Mouse (Mus musculus): ENCODE measurements around the gene Cage1.

Gene Cage1

DNA sequence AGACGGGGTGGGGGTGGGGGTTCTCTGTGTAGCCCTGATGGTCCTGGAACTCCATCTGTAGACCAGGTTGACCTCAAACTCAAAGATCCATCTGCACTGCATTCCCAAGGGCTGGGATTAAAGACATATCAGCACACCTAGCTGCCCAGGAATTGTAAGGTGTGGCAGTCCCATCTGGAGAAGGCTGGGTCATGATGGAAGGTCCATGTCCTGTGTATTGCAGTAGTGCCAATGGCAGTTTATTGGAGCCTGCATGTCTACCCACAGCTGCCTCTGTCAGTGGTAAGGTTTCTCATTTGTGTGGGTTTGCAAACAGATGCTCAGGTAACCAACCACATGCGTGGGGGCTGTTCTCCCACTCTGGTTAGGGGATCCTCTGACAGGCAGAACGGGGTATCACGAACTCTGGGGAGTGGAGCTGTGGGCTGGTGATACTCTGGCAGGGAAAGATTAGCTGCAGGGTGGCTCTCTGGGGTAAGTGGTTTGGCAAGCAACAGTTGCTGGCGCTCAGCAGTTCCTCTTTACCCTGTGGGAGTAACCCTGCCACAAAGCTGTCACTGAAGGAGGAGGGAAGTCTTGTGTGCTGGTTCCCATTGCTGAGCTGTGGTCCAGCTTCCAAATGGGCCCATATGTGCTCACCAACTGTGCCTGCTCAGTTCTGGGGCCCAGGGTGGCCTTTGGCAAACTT is 27.0 kb downstream of the Cage1 start:
- no peak for DNase-seq

DNA sequence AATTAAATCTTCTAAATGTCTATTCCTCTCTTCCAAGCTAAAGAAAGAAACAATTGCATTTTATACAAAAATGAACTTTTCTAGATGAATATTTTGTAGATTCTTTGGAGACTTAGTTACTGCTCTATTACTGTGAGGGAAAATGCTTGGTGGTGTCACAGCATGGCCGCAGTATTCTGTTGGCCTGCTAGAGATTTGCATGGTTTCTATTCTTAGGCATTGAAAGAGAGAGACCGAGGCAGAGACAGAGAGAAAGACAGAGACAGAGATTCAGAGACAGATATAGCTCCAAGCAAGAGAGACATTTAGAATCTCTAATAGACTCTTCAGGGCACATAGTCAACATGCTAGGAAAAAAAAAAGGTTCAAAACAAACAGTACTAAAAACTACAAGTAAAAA is 28.9 kb downstream of the Cage1 start:
- DNase-seq = no peak

DNA sequence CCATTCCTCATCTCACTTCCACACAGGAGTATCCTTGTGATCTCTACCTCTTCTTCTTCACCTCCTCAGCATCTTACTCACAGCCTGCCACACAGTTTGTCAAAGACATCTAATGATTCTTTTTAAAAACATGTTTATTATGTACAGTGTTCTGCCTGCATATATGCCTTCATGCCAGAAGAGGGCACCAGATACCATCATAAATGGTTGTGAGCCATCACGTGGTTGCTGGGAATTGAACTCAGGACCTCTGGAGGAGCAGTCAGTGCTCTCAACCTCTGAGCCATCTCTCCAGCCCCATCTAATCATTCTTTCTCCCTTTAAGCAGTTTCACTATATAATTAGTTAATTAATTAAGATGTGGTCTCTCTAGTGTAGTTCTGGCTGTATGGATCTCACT is 34.4 kb downstream of the Cage1 start:
- no peak for DNase-seq

DNA sequence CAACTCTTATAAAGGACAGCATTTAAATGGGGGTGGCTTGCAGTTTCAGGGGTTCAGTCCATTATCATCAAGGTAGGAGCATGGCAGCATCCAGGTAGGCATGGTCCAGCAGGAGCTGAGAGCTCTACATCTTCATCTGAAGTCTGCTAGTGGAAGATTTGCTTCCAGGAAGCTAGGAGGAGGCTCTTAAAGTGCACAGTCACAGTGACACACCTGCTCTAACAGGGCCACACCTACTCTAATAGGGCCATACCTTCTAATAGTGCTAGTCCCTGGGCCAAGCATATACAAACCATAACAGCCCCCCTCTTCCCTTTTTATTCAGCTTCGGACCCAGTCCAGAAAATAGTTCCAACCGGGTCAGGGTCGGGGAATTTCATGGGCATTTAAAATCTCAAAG is 37.2 kb downstream of the Cage1 start:
- no peak for DNase-seq

DNA sequence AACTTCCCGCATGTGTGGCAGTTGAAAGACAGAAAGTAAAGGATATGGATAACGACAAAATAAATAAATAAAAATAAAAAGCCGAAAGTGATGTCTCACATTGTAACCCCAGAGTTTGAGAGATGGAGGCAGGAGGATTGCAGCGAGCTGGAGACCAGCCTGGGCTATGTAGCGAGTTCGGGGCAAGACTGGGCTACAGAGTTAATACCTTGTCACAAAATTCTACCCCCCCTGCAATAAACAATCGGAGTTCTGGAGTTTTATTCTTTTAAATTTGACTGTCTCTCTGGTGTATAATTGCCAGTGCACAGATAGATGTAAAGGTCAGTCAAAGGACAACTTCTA is 42.5 kb downstream of the Cage1 start:
- DNase-seq = no peak

DNA sequence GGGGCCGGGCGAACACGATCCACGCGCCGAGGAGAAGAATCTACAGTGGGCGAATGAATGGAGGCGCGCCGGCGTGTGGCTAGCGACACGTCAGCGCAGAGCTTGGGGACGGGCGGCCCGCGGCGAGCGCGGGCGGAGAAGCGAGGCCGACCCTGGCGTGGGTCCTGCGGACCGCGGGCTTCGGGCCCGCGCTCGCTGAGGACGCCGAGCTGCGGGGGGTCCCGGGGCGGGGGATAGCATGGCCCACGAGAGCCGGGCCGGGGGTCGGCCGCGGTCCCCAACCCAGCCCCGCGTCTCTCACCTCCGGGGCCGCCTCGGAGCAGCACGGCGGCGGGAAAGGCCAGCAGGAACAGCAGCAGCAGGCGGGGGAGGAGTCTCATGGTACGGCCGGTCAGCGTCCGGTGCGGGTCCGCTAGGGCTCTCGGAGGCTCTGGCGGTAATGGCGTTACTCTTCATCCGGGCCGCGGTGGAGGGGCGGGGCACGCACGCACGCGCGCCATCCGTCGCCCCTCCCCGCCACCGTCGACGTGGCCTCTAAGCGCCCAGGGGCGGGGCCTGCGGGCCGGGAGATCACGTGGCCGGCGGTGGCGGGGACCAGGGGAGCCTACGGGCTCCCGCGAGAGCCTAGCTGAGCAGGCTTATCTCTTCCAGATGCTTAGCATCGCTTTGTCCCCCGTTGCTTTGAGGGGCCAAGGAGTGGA is 43.0 kb downstream of the Cage1 start, which contains the start of gene Ssr1:
Ssr1 (minus strand) TSS at position 514 of the 701 bp plus-strand sequence.
- peak; percentile 98 for DNase-seq

DNA sequence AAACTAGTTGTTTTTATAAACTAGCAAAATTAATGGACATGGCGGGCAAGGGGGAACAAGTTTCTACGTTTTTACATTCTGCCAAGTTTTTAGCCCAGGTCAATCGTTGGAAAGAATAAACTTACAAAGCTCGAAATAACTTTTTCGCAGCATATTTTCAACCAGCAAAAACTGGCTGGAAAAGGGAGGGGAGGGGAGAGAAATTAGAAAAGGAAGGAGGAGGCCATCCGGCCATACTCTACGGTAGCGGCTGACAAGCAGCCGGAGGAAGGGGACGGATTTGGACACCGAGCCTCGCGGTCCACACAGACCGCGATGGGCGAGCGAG is 43.5 kb downstream of the Cage1 start:
- no peak for DNase-seq

DNA sequence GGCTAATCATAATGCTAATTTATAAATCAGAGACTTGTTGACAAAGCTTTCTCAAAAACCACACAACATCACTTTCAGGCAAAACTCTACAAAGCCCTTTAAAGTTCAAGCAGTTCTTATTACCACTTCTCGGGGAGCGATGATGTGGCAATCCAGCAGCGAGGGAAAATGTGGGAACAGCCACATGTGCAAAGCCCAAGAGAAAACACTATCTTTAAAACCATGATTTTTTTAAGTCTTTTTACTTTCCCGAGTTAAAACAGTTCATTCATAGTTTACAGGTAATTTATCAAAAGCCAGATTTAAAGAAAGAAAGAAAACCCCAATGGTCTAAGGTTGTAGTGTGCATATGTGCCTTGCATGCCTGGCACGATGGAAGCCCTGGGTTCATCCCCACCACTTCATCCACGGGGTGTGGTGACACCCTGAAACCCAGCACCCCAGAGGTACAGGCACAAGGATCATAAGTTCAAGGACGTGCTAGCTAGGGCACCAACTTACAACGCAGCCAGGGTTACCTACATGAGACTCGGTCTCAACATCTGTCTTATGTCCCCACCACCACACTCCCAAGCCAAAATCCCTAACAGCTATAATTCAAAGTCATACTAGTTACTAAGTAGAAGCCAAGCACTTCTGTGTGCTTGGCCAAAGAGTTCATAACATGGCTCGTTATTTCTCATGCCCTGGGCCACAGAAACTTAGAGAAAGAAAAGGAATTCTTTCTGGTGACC is 44.1 kb downstream of the Cage1 start:
- no peak for DNase-seq

DNA sequence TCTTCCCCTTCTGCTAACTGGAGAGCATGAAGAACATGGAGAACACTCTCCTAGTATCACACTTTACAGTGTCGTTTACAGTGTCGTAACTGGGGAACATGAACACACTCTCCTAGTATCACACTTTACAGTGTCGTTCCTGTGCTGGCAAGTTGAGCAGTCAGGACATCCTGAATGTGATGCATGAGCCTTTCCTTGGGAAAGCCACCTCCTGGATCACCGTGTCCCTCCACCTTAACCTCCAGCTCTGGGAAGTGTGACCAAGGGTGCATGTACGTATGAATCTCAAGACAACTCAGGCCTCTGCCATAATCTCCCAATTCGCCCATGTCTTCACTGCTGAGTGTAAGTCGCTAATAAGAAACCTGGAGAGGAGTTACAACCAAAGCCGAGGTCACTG is 47.2 kb downstream of the Cage1 start:
- no peak for DNase-seq

DNA sequence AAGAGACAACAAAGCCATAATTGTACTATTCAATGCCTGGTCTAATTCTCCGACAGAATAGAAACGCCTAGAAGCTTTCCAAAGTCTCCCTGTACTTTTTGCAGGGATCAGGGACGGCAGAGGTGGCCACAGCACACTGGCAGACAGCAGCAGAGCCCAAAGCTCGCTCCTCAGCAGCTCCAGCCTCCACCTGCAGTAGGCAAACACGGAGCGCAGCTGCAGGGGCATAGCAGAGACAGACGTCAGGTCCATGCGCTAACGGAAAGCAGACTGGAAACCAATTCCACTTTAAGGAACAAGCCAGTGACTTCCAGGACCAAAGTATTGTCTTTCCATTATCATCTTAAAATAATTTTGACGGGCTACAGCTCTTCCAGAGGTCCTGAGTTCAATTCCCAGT is 50.7 kb downstream of the Cage1 start:
- DNase-seq = no peak

DNA sequence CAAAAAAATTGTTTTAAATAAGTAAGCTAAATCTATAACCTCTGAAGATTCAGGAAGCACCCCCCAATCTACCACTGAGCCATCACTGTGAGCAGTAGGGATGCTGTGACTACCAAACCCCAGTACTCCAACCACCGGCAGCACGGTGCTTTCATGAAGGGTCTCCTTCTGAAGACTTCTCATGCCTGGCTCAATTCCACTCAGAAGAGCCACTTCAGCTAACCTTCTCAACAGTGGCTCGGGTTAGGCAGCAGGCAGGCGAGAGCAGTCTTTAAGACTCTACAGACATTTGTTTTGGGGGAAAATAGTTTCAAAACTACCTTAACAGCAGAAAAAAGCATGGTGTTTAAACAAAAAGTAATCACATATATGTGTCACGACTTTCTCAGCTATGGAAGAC is 55.8 kb downstream of the Cage1 start:
- DNase-seq = no peak

DNA sequence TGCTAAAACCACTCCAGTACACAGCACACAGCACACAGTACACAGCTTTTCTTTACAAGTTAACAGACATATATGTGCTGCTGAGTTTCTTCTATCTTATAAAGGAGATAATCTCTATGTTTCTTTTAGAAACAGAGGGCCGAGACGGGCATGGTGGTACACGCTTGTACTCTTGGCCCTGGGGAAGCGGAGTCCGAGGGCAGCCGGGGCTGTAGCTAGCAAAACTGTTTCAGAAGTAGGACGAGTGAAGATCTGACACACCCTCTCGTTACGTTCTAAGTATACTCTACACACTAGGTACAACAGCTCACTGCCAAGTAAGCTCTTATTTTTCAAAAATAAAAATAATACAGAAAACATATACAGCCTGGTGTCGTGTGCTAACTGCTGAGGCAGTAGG is 56.5 kb downstream of the Cage1 start:
- no peak for DNase-seq

DNA sequence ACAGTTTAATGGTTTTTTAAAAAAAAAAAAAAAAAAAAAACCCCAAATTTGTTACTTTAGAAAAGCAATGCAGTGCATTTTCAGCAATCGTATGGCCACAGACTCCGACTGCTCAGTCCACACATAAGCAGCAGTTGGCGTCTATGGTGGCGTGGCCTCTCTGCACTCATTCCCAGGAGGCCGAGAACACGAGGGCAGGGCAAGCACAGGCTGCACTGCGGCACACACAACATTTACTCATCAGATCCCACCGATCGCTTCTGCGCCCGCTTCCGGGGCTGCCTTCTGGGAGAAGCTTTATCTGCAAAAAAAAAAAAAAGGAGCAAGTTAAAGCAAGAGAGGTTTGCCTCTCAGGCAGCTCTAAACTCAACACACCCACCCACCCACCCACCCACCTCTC is 57.4 kb downstream of the Cage1 start:
- DNase-seq = no peak

DNA sequence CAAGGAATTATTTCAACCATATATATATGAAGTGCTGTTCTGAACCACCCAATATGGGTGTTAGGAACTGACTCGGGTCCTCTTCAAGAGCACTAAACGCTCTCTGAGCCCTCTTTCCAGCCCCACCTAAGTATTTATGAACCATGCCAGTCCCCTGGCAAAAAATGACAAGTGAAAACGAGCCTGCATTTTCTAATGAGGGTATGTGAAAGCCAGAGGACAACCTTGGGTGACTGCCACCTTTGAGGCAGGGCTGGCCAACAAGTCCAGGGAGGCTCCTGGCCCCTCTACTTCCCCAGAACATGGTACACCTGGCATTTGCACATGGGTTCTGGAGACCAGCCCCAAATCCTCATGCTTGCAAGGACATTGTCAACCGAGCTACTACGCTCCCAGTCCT is 62.1 kb downstream of the Cage1 start:
- DNase-seq = no peak

DNA sequence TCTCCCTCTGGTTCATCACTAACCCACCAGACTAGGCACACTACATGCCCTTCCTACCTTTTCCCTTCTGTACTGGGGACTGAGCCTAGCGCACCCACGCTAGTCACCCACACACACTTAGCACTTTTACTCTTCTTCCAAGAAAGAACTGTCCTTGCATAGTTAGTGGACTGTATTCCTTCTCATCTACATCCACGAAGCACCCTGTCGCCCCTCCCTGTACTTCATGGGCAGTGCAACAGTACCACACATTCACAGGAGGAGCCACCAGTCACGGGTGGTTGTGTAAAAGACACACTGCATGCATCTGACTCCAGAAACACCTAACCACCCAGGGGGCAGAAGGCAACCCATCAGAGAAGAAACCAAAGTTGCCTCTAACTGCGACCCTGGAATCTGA is 62.8 kb downstream of the Cage1 start:
- no peak for DNase-seq

DNA sequence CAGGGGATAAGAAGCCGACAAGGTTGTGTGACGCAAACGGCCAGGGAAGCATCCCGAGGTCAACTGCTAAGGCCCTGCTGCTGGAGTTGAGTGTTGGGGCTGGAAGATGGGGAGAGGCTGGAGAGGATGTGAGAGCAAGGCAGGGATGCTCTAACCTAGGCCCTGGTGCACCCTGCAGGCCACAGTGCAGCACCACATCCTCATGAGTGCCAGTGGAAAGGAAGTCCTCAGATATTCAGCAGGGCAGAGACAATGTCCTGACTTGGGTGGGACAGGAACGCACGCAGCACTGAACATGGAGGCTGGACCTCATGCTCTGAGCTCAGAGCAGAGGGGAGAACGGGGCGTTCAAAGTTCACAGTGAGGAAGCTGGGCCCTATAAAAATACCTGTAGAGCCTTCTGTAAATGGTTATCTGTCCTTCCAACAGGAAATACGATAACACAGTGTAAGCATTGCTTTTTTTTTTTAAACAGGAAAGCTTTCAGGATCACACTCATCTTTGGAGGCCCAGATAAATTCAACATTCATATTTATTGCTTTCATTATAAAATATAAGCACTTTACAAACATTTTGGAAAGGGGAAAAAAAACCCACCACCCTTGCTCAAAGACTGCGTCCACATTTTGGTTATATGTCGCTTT is 65.9 kb downstream of the Cage1 start:
- DNase-seq = no peak

DNA sequence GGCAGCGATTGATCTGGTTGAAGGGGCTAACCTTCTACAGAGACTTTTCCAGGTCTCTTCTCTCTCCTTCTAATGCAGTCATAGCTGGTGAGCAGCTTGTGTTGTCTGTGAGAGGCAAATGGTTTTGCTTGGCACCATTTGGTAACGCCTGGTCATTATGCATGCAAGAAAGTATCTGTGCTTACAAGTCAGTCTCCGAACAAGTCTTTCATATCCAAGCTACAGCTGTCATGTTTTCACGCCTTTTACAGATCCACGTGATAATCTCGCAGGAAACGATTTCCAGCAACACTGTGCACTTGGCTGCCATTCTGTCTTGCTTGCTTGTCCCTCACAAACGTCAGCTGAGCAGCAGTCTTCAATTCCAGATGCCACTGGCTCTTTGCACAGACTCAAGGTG is 66.9 kb downstream of the Cage1 start:
- DNase-seq = no peak

DNA sequence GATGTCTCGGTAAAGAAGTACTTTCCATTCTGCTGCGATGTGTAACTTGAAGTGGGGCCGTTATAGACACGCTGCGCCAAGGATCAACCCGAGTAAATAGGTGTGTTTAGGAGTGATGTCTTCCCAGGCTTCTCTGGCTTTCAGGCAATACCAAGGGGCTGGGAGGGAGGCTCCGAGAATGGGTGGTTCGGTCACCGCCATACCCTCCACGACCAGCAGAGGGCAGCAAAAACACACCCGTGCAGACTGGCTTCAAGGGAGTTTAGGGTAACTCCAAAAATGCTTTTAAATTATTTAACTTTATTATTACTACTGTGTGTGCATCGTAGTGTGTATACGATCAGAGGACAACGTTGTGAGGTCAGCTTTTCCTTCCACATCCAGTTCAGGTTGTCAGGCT is 67.5 kb downstream of the Cage1 start:
- DNase-seq = peak; percentile 75 to 89

DNA sequence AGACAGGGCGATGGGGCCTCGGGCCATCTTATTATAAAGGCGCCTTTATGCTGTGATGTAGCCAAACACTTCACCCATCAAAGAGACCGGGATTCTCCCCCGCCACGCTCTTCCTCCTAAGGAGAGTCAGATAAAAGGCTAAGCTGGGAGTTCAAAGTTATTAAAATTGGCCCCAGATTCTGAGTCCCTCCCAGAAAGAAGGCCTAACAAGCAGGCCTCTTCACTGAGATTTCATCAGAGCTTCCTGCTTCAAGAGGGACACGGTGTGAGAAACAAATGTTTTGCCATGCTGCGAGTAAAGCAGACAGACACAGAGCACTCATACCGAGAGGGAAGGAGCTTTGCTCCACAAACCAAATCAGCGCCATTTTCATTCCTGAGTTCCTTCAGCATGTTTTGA is 69.3 kb downstream of the Cage1 start:
- no peak for DNase-seq

DNA sequence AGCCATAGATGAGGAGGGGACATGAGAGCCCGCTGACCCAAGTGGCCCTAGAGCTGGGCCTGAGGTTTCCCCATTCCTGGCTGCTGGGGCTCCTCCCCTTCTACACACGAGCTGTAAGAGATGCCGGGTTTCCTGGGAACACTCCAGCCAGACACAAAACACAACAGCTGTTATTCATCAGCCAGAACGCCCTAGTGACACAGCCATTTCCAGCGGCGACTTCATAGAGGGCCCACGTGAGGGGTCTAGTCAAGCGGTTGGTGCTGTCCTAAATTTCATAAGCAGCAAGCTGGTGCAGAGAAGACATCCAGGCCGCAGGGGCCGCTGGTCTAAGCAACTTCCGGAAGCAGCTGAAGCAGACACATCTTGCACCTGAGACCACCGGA is 69.8 kb downstream of the Cage1 start:
- peak; percentile 59 to 73 for DNase-seq

DNA sequence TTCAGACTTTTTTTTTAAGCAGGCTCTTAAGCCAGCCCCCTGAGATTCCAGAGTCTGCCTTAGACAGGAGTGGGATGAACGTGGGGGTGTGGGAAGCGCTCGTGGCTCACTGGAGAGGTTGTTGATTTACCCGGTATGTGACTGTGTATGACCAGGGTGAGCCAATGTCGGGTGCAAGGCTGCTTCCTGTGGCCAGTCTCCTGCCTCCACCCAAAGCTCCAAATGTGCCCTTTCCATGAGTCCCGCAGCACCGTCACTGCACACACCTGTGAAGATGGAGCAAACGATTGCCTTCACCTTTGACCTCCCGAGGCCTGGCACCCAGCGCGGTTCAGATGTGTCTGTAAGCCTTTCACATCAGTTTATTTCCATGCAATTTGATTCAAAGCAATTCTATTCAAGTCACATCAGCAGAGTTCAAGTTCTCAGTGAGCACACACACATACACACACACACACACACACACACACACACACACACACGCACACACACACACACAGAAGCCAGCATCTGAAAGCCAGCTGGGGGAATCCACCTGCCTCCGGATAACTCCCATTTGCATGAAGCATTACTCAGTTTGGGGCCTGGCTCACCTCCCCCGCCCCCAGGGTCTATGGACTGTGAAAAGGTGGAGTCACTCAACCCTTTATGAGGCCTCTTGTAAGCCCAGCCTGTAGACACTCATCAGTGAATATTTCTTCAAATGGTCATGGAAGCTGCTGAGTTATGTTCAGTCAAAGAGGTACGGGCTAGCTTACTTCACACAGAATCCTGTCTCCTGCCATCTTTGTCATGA is 70.4 kb downstream of the Cage1 start:
- DNase-seq = no peak

DNA sequence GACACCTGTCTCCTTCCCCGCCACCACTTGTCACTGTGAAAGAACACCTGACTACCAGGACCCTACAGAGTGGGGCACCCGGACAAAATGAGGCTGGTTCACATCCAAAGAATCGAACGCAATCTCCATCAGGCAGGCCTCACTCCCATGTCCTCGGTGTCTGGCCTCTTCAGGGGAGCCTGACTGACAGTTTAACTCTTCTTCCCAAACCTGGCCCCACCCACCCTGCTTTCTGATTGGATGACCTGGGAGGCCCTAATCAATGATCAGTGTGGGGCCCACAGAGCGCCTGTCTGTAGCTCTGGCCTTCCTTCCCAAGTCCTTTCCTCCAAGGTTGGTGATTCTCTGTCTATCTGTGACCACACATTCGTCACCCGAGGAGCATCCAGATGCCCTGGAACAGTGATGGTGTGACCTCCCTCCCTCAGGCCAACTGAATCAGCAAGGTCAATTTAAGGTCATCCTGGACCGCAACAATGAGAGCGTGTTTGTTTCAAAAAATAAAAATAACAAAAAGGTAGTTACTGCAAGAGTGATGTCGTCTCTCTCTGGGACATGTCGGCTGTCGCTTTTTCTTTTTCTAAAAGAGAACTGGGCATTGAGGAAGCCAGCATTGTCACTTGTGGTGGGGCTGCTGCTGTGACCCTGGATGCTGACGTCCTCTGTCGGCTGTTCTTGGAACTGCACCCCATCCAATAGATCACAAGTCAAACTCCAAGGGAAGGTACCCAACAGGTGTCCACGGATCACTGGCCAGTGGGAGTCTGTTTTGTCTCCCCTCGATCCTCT is 71.5 kb downstream of the Cage1 start:
- no peak for DNase-seq

All from kidney, postnatal 25 days (tissue).